Mouse (Mus musculus): ENCODE results near the gene Fut7. TPM values are rescaled to one million over a fixed set of nuclear protein-coding genes. Genes with fewer than 3 reads are reported as not detected.
"Not testable (repeated sequence)": the region's sequence is repeated elsewhere in the genome, so short reads cannot be mapped to it uniquely, and the experiment has no call there.

Fut7 gene
- total and polyA plus RNA-seq, 2 experiments from 2014 or later: not detected

DNA sequence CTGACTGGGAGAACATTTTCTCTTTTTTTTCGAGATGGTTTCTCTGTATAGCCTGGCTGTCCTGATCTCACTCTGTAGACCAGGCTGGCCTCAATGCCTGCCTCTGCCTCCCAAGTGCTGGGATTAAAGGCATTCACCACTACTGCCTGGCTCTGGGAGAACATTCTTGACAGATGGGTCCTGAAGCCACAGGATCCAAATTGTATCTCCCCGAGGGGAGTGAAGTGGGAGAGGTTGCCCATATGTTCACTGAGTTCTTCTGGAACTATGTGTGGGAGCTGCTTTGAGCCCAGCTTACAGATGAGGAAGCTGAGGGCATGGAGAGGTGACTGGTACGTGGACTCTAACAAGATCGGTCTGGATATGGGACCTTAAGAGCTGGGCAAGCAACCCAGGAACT lies 19.1 kb upstream of the Fut7 start:
- TF ChIP-seq EP300 (IDR thresholded peaks at IDR 0.05; ENCODE audit: low read depth) (no peak), CTCF (IDR thresholded peaks at IDR 0.05; ENCODE audit: low read depth) (no peak)
- no peak overlapping the region for H3K4me3 ChIP-seq (ENCODE audit: low read depth, low read length)

DNA sequence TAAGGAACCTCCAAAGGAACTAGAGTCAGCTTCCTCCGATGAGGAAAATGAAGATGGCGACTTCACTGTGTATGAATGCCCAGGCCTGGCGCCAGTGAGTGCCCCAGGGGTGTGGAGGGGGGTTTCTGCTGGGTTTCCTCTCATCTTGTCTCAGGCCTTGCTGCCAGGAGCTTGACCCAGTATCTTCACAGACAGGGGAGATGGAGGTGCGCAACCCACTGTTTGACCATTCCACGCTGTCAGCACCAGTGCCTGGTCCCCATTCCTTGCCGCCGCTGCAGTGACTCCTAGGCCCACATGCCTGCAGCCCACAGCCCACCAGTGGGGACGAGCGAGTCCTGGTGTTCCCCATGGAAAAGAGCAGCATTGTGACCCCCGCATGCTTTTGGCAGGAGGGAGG lies 14.2 kb upstream of the Fut7 start:
- ATAC-seq (ENCODE audit: insufficient read depth, low read depth) (no peak), DNase-seq (ENCODE audit: low spot score) (no peak)
- H3K27ac ChIP-seq (ENCODE audit: low read depth): no peak overlapping the region
- H3K4me2 ChIP-seq (ENCODE audit: low read depth, low read length): no peak overlapping the region
- TF ChIP-seq CTCF (IDR thresholded peaks at IDR 0.05; ENCODE audit: low read depth): no peak
- TF ChIP-seq EP300 (IDR thresholded peaks at IDR 0.05; ENCODE audit: low read depth): no peak
- no peaks in the 10 kb centered on the region for H3K9me3 ChIP-seq (replicated peaks; ENCODE audit: control insufficient read depth, low read length)
- 0 out of 2 replicates have a peak, but pooled peaks cover 7% of the 10 kb centered on the region for H3K36me3 ChIP-seq (replicated peaks; ENCODE audit: control insufficient read depth, insufficient read depth, low read length)
- no peak overlapping the region for H3K9ac ChIP-seq (replicated peaks; ENCODE audit: low read depth, low read length)
- WGBS: 73% methylated on average over 10 of the region's 10 CpGs
- H3K27me3 ChIP-seq (ENCODE audit: control insufficient read depth, insufficient read depth, low read length): peaks cover 9% of the 10 kb centered on the region
- H3K4me1 ChIP-seq (ENCODE audit: control insufficient read depth, insufficient read depth): no peaks in the 10 kb centered on the region
- H3K4me3 ChIP-seq (ENCODE audit: low read depth, low read length): no peak overlapping the region

More for the DNA sequence above, 19.1 kb upstream of the Fut7 start:
- Histone ChIP-seq H3K4me2 (ENCODE audit: low read depth, low read length) (peak overlapping the region; percentile 65; the same call in 1 of the 2 replicates), H3K9me3 (replicated peaks; ENCODE audit: control insufficient read depth, low read length) (no peaks in the 10 kb centered on the region), H3K9ac (replicated peaks; ENCODE audit: low read depth, low read length) (no peak overlapping the region), H3K27me3 (ENCODE audit: control insufficient read depth, insufficient read depth, low read length) (peaks cover 58% of the 10 kb centered on the region), H3K36me3 (replicated peaks; ENCODE audit: control insufficient read depth, insufficient read depth, low read length) (no peaks in the 10 kb centered on the region), H3K27ac (ENCODE audit: low read depth) (no peak overlapping the region), H3K4me1 (ENCODE audit: control insufficient read depth, insufficient read depth) (no peaks in the 10 kb centered on the region)
- 75% methylated on average over 4 of the region's 4 CpGs for WGBS
- ATAC-seq (ENCODE audit: insufficient read depth, low read depth) (no peak), DNase-seq (ENCODE audit: low spot score) (no peak)

DNA sequence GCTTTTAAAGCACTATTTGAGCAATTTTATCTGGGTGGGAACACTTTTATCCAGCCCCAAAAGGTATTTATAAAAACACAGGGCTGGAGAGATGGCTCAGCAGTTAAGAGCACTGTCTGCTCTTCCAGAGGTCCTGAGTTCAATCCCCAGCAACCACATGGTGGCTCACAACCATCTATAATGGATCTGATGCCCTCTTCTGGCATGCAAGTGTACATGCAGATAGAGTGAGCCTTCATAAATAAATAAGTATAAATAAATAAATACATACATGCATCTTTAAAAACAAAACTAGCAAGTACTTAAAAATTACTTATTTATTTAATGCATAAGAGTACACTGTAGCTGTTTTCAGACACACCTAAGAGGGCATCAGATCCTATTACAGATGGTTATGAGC lies 9.6 kb upstream of the Fut7 start:
- H3K27me3 ChIP-seq (ENCODE audit: control insufficient read depth, insufficient read depth, low read length); DNase-seq (ENCODE audit: low spot score); ATAC-seq (ENCODE audit: insufficient read depth, low read depth); H3K9ac ChIP-seq (replicated peaks; ENCODE audit: low read depth, low read length); H3K9me3 ChIP-seq (replicated peaks; ENCODE audit: control insufficient read depth, low read length); H3K4me1 ChIP-seq (ENCODE audit: control insufficient read depth, insufficient read depth); H3K4me2 ChIP-seq (ENCODE audit: low read depth, low read length); H3K4me3 ChIP-seq (ENCODE audit: low read depth, low read length); H3K27ac ChIP-seq (ENCODE audit: low read depth); H3K36me3 ChIP-seq (replicated peaks; ENCODE audit: control insufficient read depth, insufficient read depth, low read length): not testable (repeated sequence)

DNA sequence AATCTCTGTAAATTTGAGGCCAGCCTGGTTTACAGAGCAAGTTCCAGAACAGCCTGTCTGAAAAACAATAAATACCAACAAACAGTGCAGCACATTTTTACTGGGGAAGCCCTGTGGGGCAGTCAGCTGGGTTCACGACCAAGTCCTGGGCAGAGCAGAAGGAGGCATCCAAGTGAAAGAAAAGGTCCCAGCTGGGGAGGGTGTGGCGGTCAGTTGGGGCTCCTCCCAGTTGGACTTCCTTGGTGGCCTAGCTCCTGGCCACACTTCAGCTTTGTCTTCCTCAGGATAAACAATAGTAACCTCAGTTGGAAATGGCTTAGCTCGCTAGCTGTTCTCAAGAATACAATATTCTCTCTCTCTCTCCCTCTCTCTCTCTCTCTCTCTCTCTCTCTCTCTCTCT lies 5.6 kb upstream of the Fut7 start:
- ATAC-seq (ENCODE audit: insufficient read depth, low read depth) (no peak), DNase-seq (ENCODE audit: low spot score) (no peak)
- Histone ChIP-seq H3K4me3 (ENCODE audit: low read depth, low read length) (no peak overlapping the region), H3K36me3 (replicated peaks; ENCODE audit: control insufficient read depth, insufficient read depth, low read length) (no peaks in the 10 kb centered on the region), H3K4me1 (ENCODE audit: control insufficient read depth, insufficient read depth) (no peaks in the 10 kb centered on the region), H3K27ac (ENCODE audit: low read depth) (no peak overlapping the region), H3K9ac (replicated peaks; ENCODE audit: low read depth, low read length) (no peak overlapping the region), H3K27me3 (ENCODE audit: control insufficient read depth, insufficient read depth, low read length) (0 out of 2 replicates have a peak, but pooled peaks cover under 1% of the 10 kb centered on the region), H3K9me3 (replicated peaks; ENCODE audit: control insufficient read depth, low read length) (no peaks in the 10 kb centered on the region), H3K4me2 (ENCODE audit: low read depth, low read length) (no peak overlapping the region)
- 38% methylated on average over 3 of the region's 3 CpGs for WGBS
- TF ChIP-seq CTCF (IDR thresholded peaks at IDR 0.05; ENCODE audit: low read depth) (no peak), EP300 (IDR thresholded peaks at IDR 0.05; ENCODE audit: low read depth) (no peak)

DNA sequence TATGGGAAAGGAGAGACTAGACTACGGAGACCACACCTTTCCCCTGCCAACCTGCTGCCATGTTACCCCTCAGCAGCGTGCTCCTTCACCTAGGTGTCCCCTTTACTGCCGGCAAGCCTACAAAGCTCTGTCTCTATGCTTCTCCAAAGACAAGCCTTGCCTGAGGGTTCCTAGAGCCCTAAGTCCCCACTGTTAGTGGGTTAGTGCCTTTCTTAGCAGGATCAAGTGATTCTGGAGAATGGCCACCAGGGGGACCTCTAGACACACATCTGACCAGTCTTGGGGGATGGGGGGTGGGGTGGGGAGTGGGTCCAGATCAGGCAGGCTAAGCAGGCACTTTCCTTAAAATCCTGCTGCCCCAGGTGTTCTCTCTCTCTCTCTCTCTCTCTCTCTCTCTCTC lies 1.2 kb upstream of the Fut7 start:
- ATAC-seq (ENCODE audit: insufficient read depth, low read depth) (no peak), DNase-seq (ENCODE audit: low spot score) (peak; percentile 39)

DNA sequence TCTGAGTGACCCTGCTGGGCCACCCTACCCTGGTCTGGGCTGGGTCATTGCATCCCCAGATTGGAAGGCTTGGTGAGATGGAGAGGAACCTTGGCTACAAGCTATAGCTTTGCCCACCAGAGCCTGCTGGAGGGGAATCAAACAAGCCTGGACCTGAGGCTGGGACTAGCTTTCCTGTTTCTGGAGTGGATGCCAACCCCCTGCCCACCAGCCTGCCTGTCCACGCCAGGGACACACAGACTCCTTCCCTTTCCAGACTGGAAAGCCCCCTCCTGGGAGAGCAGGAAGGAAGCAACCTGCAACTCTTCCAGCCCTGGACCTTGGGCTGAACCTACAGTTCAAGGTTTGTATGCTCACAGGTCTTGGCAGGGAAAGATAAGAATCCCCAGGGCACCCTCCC lies 559 bp downstream of the Fut7 start:
- TF ChIP-seq EP300 (IDR thresholded peaks at IDR 0.05; ENCODE audit: low read depth) (no peak), CTCF (IDR thresholded peaks at IDR 0.05; ENCODE audit: low read depth) (no peak)
- Histone ChIP-seq H3K27me3 (ENCODE audit: control insufficient read depth, insufficient read depth, low read length) (peaks cover 36% of the 10 kb centered on the region), H3K9ac (replicated peaks; ENCODE audit: low read depth, low read length) (no peak overlapping the region), H3K4me1 (ENCODE audit: control insufficient read depth, insufficient read depth) (no peaks in the 10 kb centered on the region), H3K9me3 (replicated peaks; ENCODE audit: control insufficient read depth, low read length) (no peaks in the 10 kb centered on the region), H3K27ac (ENCODE audit: low read depth) (no peak overlapping the region), H3K4me2 (ENCODE audit: low read depth, low read length) (no peak overlapping the region), H3K4me3 (ENCODE audit: low read depth, low read length) (no peak overlapping the region), H3K36me3 (replicated peaks; ENCODE audit: control insufficient read depth, insufficient read depth, low read length) (no peaks in the 10 kb centered on the region)
- no peak for ATAC-seq (ENCODE audit: insufficient read depth, low read depth)
- DNase-seq (ENCODE audit: low spot score): no peak
- WGBS: 44% methylated on average over 1 of the region's 1 CpGs

More for the DNA sequence above, 1.2 kb upstream of the Fut7 start:
- no peak overlapping the region for H3K27ac ChIP-seq (ENCODE audit: low read depth)
- no peak overlapping the region for H3K4me3 ChIP-seq (ENCODE audit: low read depth, low read length)
- peak; percentile 65 for TF ChIP-seq CTCF (IDR thresholded peaks at IDR 0.05; ENCODE audit: low read depth)
- TF ChIP-seq EP300 (IDR thresholded peaks at IDR 0.05; ENCODE audit: low read depth): no peak
- H3K9me3 ChIP-seq (replicated peaks; ENCODE audit: control insufficient read depth, low read length): no peaks in the 10 kb centered on the region
- H3K9ac ChIP-seq (replicated peaks; ENCODE audit: low read depth, low read length): no peak overlapping the region
- no peak overlapping the region for H3K4me2 ChIP-seq (ENCODE audit: low read depth, low read length)
- H3K27me3 ChIP-seq (ENCODE audit: control insufficient read depth, insufficient read depth, low read length): peaks cover 36% of the 10 kb centered on the region
- no peaks in the 10 kb centered on the region for H3K4me1 ChIP-seq (ENCODE audit: control insufficient read depth, insufficient read depth)
- 21% methylated on average over 3 of the region's 3 CpGs for WGBS
- no peaks in the 10 kb centered on the region for H3K36me3 ChIP-seq (replicated peaks; ENCODE audit: control insufficient read depth, insufficient read depth, low read length)
